Mouse (Mus musculus) hindbrain, embryonic 14.5 days (tissue): ENCODE measurements at regions not wholly inside any gene's neighbourhood (a gene's known extent, or its start where the extent isn't known, plus 50 kb on each side); places are given as distances from the start of the nearest gene placed in this dataset.

ENCODE experiments used
- ATAC-seq: fragments of 200-750 bp; cut with Nextera tagmentation; 2 replicates; pipeline ENCODE4 v1.8.0; 2017; ENCODE audit warnings: moderate number of reproducible peaks, mild to moderate bottlenecking, moderate TSS enrichment, moderate library complexity; ENCODE audit not compliant: low FRiP score
- DNase-seq: peaks from one replicate; pipeline ENCODE4 v3.0.0-alpha.2; 2015; ENCODE audit warnings: low spot score
- H3K27ac ChIP-seq: fragments of 300-500 bp; sonication (generic); 2 replicates; pipeline ENCODE4 v1.5.1; 2014; ENCODE audit warnings: mild to moderate bottlenecking, moderate library complexity
- H3K27me3 ChIP-seq: fragments of 300-500 bp; sonication (generic); 2 replicates; pipeline ENCODE4 v1.6.1; 2014; ENCODE audit warnings: mild to moderate bottlenecking, low read length, mixed read lengths; ENCODE audit not compliant: control insufficient read depth, insufficient read depth
- H3K36me3 ChIP-seq: fragments of 300-500 bp; sonication (generic); replicated peaks from 2 replicates; pipeline ENCODE4 v1.6.1; 2014; ENCODE audit not compliant: control insufficient read depth, insufficient read depth
- H3K4me1 ChIP-seq: fragments of 300-500 bp; sonication (generic); replicated peaks from 2 replicates; pipeline ENCODE4 v1.6.1; 2014; ENCODE audit warnings: antibody characterized with exemption, low read length, mixed read lengths; ENCODE audit not compliant: control insufficient read depth, insufficient read depth
- H3K4me2 ChIP-seq: fragments of 300-500 bp; sonication (generic); replicated peaks from 2 replicates; pipeline ENCODE4 v1.6.1; 2014; ENCODE audit warnings: mild to moderate bottlenecking, moderate library complexity
- H3K4me3 ChIP-seq: fragments of 300-500 bp; sonication (generic); replicated peaks from 2 replicates; pipeline ENCODE4 v1.5.1; 2014; ENCODE audit warnings: mild to moderate bottlenecking, low read length
- H3K9ac ChIP-seq: fragments of 300-500 bp; sonication (generic); 2 replicates; pipeline ENCODE4 v1.6.1; 2014
- H3K9me3 ChIP-seq: fragments of 300-500 bp; sonication (generic); 2 replicates; pipeline ENCODE4 v1.6.1; 2016; ENCODE audit warnings: low read length; ENCODE audit not compliant: control insufficient read depth
- WGBS: fragments of 180-500 bp; shearing (Covaris S2); extraction: QIAGEN DNeasy Blood & Tissue Kit; methylation state at CpG from one replicate; pipeline ENCODE4 v1.1.7; 2014; 5-methylcytosine and 5-hydroxymethylcytosine counted together

DNA sequence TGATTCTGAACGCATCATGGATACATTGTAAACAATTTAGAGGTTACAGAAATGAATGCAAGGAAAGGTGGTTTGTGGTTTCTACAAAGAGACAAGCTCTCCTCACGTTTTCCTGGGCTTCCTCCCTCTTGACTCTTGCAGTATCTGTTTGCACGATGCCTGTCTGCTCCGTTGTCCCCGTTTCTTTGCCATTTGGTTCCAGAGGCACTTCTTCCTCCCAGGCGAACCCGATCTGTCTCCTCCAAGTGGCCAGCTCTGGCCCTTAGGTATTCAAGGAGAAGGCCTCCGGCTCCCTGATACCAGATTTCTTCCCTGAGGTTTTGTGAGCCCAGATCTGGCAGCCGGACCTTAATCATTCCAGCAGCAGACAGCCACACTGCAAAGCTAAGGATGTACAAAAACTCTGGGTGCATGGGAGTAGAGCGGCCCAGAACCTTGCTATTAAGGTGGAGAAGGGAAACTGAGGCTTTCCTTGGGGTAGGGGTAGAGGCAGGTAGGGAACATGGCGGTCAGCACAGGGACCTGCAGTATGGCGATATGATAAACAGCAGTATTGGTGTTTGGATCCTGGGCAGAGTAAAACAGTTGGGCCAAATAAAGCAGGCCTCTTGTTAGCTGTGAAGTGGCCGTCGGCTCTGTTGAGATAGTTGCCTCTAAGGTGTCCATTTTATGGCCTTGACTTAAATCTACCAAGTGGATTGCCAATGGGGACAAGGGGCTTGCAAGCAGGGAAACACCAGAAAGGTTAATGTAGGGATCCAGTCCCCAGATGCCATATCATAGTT lies 76.0 kb upstream of the Wnt7b start:
- DNase-seq (no peak), ATAC-seq (no peak)
- WGBS = 83% methylated on average over 14 of the region's 14 CpGs
- Histone ChIP-seq H3K27ac (no peak overlapping the region), H3K4me3 (no peak overlapping the region), H3K36me3 (no peaks in the 10 kb centered on the region), H3K4me2 (no peak overlapping the region), H3K27me3 (peaks cover 65% of the 10 kb centered on the region), H3K4me1 (peaks cover 46% of the 10 kb centered on the region), H3K9me3 (no peaks in the 10 kb centered on the region), H3K9ac (no peak overlapping the region; the same call in 1 of the 2 replicates)

GRCm38 (mm10) chr15:85660528-85661392 lies 74.0 kb upstream of the Ppara start:
- Histone ChIP-seq H3K4me2 (peak overlapping the region; percentile 34), H3K4me3 (0 out of 2 replicates have a peak overlapping the region, but pooled peaks have one; percentile 6), H3K9ac (no peak overlapping the region), H3K36me3 (no peaks in the 10 kb centered on the region), H3K27me3 (peaks cover 84% of the 10 kb centered on the region), H3K27ac (no peak overlapping the region), H3K9me3 (no peaks in the 10 kb centered on the region), H3K4me1 (peaks cover 22% of the 10 kb centered on the region)
- WGBS = 8% methylated on average over 45 of the region's 45 CpGs
- ATAC-seq (no peak), DNase-seq (no peak)

DNA sequence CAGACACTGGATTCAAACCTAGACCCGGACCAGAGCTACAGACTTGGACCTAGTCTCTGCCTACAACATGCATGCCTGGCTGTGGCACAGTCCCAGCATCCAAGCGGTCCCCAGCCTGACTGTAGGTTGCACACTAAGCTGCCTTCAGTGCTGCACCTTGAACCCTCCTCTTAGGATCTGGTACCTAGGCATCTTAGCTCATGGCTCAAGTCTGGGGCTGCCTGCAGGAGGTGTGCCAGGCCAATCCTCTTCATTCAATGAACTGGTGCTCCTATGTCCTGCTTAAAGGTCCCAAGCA lies 73.4 kb upstream of the Ppara start:
- Histone ChIP-seq H3K4me2 (no peak overlapping the region), H3K9ac (no peak overlapping the region), H3K36me3 (no peaks in the 10 kb centered on the region), H3K27me3 (peaks cover 85% of the 10 kb centered on the region), H3K9me3 (no peaks in the 10 kb centered on the region), H3K4me1 (peaks cover 16% of the 10 kb centered on the region), H3K4me3 (no peak overlapping the region), H3K27ac (no peak overlapping the region)
- 64% methylated on average over 2 of the region's 2 CpGs for WGBS
- ATAC-seq (no peak), DNase-seq (no peak)

GRCm38 (mm10) chr15:85661771-85662170 lies 73.0 kb upstream of the Ppara start:
- Histone ChIP-seq H3K4me1 (peaks cover 14% of the 10 kb centered on the region), H3K36me3 (no peaks in the 10 kb centered on the region), H3K9ac (no peak overlapping the region), H3K9me3 (no peaks in the 10 kb centered on the region), H3K4me3 (no peak overlapping the region), H3K27me3 (peaks cover 83% of the 10 kb centered on the region), H3K4me2 (no peak overlapping the region), H3K27ac (no peak overlapping the region)
- WGBS = 87% methylated on average over 5 of the region's 5 CpGs
- no peak for ATAC-seq
- DNase-seq = no peak

DNA sequence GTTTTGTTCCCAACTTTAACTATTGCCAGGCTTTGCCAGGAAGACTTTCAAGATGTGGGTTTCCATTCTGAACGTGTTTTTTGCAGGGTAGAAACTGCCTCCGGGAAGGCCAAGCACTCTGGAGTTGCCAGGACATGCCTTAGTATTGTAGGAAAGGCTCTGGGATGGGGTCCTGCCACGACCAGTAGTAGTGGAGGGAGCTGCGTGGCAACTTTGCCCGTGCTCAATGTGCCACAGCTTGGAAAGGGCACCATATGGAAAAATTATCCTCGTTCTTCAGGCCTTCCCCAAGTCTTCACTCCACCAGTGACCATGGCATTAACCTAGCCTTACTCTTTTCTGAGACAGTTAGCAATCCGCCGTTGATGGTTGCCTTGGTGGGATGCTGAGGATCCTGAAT lies 72.5 kb upstream of the Ppara start:
- H3K4me3 ChIP-seq = no peak overlapping the region
- H3K4me1 ChIP-seq = peaks cover 14% of the 10 kb centered on the region
- H3K9me3 ChIP-seq = no peaks in the 10 kb centered on the region
- H3K9ac ChIP-seq = no peak overlapping the region
- H3K36me3 ChIP-seq = no peaks in the 10 kb centered on the region
- ATAC-seq = no peak
- peaks cover 81% of the 10 kb centered on the region for H3K27me3 ChIP-seq
- no peak overlapping the region for H3K27ac ChIP-seq
- no peak for DNase-seq
- no peak overlapping the region for H3K4me2 ChIP-seq
- WGBS = 90% methylated on average over 8 of the region's 8 CpGs

- H3K4me3 ChIP-seq = no peak overlapping the region
- no peak overlapping the region for H3K9ac ChIP-seq
- DNase-seq (no peak), ATAC-seq (no peak)
- WGBS = 89% methylated on average over 4 of the region's 4 CpGs
- no peak overlapping the region for H3K4me2 ChIP-seq
- H3K9me3 ChIP-seq = no peaks in the 10 kb centered on the region
- H3K36me3 ChIP-seq = no peaks in the 10 kb centered on the region
- no peak overlapping the region for H3K27ac ChIP-seq
- peaks cover 10% of the 10 kb centered on the region for H3K4me1 ChIP-seq
- H3K27me3 ChIP-seq = peaks cover 79% of the 10 kb centered on the region
Observed at GRCm38 (mm10) chr15:85662673-85663072, 72.1 kb upstream of the Ppara start.

GRCm38 (mm10) chr15:85663757-85664431 lies 70.9 kb upstream of the Ppara start:
- no peak for ATAC-seq
- Histone ChIP-seq H3K36me3 (no peaks in the 10 kb centered on the region), H3K4me1 (peaks cover 10% of the 10 kb centered on the region), H3K27me3 (peaks cover 80% of the 10 kb centered on the region), H3K27ac (no peak overlapping the region), H3K9ac (no peak overlapping the region), H3K4me3 (no peak overlapping the region), H3K9me3 (no peaks in the 10 kb centered on the region), H3K4me2 (no peak overlapping the region)
- WGBS = 88% methylated on average over 17 of the region's 17 CpGs
- DNase-seq = no peak

GRCm38 (mm10) chr15:85664432-85664828 lies 70.4 kb upstream of the Ppara start:
- H3K27me3 ChIP-seq = peaks cover 79% of the 10 kb centered on the region
- no peak overlapping the region for H3K27ac ChIP-seq
- WGBS = 74% methylated on average over 10 of the region's 10 CpGs
- ATAC-seq (no peak), DNase-seq (no peak)
- peaks cover 15% of the 10 kb centered on the region for H3K4me1 ChIP-seq
- H3K36me3 ChIP-seq = no peaks in the 10 kb centered on the region
- no peak overlapping the region for H3K9ac ChIP-seq
- H3K4me3 ChIP-seq = no peak overlapping the region
- no peaks in the 10 kb centered on the region for H3K9me3 ChIP-seq
- H3K4me2 ChIP-seq = no peak overlapping the region

DNA sequence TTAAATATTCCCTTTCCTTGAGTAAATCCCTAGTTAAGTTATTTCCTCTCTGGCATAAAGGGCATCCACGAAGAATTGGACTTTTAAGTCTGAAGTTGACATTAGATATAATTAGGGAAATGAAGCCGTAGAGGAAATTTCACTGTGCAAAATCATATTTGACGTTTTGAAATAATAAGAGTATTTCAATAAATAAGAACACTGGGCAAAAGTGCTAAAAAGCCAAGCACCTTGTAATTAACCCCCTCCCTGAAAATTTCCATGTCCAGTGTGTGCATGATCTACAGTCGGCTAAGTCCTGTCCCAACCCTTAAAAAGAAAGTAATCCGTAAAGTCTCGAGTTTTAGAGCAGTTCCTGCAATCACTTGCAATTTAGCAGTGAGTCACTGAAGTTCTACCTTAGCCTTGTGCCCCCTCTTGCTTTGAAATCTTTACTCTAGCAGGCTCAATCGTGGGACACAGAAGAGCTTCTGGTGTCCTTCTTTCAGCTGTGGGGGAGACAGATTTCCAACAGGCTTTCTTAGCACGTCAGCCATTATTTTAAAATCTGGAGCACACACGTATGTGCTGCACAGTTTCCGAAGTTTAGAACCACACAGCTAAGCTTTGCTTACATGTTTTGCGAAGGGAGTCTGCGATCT lies 69.5 kb upstream of the Ppara start:
- peaks cover 72% of the 10 kb centered on the region for H3K27me3 ChIP-seq
- H3K4me2 ChIP-seq = no peak overlapping the region
- H3K4me3 ChIP-seq = no peak overlapping the region
- no peaks in the 10 kb centered on the region for H3K9me3 ChIP-seq
- no peaks in the 10 kb centered on the region for H3K36me3 ChIP-seq
- DNase-seq (no peak), ATAC-seq (no peak)
- WGBS = 80% methylated on average over 12 of the region's 12 CpGs
- peaks cover 19% of the 10 kb centered on the region for H3K4me1 ChIP-seq
- no peak overlapping the region for H3K27ac ChIP-seq
- H3K9ac ChIP-seq = no peak overlapping the region
